Mouse (Mus musculus): ENCODE measurements at regions not wholly inside any gene's neighbourhood (a gene's known extent, or its start where the extent isn't known, plus 50 kb on each side); places are given as distances from the start of the nearest gene placed in this dataset.

GRCm38 (mm10) chr11:64186590-64186989 lies 107.3 kb upstream of the Cox10 start:
- no peak for TF ChIP-seq CTCF (conservative IDR thresholded peaks at IDR 0.05; ENCODE audit: insufficient read depth, insufficient read length, low read depth, low read length)
- TF ChIP-seq POLR2A (IDR thresholded peaks at IDR 0.05; ENCODE audit: low read depth, low read length) = no peak
